ENCODE assay signal across 8 mouse cellular contexts in the genomic region with DNA sequence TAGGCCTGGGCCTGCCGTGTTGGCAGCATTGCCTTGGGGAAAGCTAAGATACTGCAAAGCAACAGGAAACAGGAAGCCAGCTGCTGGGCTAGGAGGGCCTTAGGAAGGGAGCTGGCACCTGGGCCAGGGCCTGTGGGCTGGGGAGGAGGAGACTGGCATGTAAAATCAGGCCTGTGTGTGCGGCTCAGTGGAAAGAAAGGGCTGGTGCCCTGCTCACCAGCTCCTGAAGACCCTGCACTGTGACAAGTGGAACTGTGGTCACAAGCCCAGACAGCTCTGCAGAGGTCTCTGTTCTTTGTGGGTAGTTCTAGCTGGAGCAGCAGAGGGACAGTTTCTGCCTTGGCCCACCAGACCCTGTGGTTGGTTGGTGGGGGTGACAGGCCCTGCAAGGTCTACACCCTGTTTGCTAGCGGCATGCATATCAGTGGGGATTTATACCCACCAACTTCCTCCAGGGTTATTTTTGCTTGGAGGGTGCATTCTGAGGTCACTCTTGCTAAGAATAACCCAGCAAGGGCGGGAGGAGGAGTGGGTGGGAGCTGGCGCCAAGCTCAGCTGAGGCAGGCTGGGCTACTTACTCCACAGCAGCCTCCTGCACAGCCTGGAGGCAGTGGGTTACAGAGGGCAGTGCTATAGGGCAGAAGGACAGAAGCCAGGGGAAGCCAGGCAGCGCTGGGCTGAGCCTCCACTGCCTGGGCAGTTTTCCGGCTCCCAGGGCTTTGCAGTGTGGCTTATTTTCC. TPM values are rescaled to one million over a fixed set of nuclear protein-coding genes. Genes with fewer than 3 reads are reported as not detected.
DNase-seq lines count a peak whose midpoint lies in the region; ATAC-seq lines count a peak whose summit lies in the region.

No protein-coding gene starts in this region.

- 43% methylated on average over 7 of the region's 7 CpGs for WGBS in embryonic facial prominence, embryonic 10.5 days
- 12% methylated on average over 7 of the region's 7 CpGs for WGBS in heart, embryonic 15.5 days

- peak overlapping the region; percentile 66 for H3K27ac ChIP-seq in embryonic facial prominence, embryonic 10.5 days (replicated peaks)
- H3K27ac ChIP-seq in heart, embryonic 15.5 days: peak overlapping the region; percentile 97

- peaks cover 43% of the 10 kb centered on the region for H3K27me3 ChIP-seq in embryonic facial prominence, embryonic 10.5 days (replicated peaks; ENCODE audit: low read depth, poor library complexity, severe bottlenecking)
- H3K27me3 ChIP-seq in heart, embryonic 15.5 days: no peaks in the 10 kb centered on the region

- peaks cover 43% of the 10 kb centered on the region for H3K4me1 ChIP-seq in embryonic facial prominence, embryonic 10.5 days
- peaks cover 44% of the 10 kb centered on the region for H3K4me1 ChIP-seq in heart, embryonic 15.5 days (replicated peaks)

- DNase-seq in 416B (ENCODE audit: low read depth) (peak; percentile 93), NIH3T3 (ENCODE audit: low read depth) (peak; percentile 75)
- DNase-seq in embryonic facial prominence, embryonic 10.5 days (ENCODE audit: low spot score): no peak
- peak; percentile 85 for DNase-seq in kidney, postnatal 10 days
- peak; percentile 67 for DNase-seq in lung, postnatal 14 days
- peak; percentile 62 for DNase-seq in right cerebral cortex, postnatal 25 days
- DNase-seq in embryo, embryonic 9.5 days (ENCODE audit: extremely low spot score): no peak

- peak overlapping the region; percentile 52 for H3K4me2 ChIP-seq in heart, embryonic 15.5 days

- H3K36me3 ChIP-seq in embryonic facial prominence, embryonic 10.5 days (replicated peaks): peaks cover 30% of the 10 kb centered on the region; the same call in 1 of the 2 replicates
- peaks cover 15% of the 10 kb centered on the region for H3K36me3 ChIP-seq in heart, embryonic 15.5 days

- peak overlapping the region; percentile 40 for H3K9ac ChIP-seq in heart, embryonic 15.5 days

- no peaks in the 10 kb centered on the region for H3K9me3 ChIP-seq in embryonic facial prominence, embryonic 10.5 days
- no peaks in the 10 kb centered on the region for H3K9me3 ChIP-seq in heart, embryonic 15.5 days (replicated peaks)

- peak; percentile 89 for ATAC-seq in heart, embryonic 15.5 days (replicated peaks; ENCODE audit: insufficient number of reproducible peaks, insufficient read depth, low FRiP score, low read depth)

- H3K4me3 ChIP-seq in embryonic facial prominence, embryonic 10.5 days: no peak overlapping the region
- H3K4me3 ChIP-seq in heart, embryonic 15.5 days: no peak overlapping the region

RNA-seq across cellular contexts. Expression of a gene that starts 50.1 kb away (rescaled TPM):
- 160 and 179 TPM in 2 replicates for polyA plus RNA-seq in embryonic facial prominence, embryonic 10.5 days (2016; fragmentation: Nextera tagmentation; extraction: Ambion mirVana)
- polyA plus RNA-seq in heart, embryonic 15.5 days (2015; fragmentation: Nextera tagmentation; extraction: Ambion mirVana): 79.9 and 94.7 TPM in 2 replicates

Comparison
In these comparisons a context has a peak if more than half of its experiments do, and no peak if none do; other contexts are left out.
1. DNase-seq: peak in 416B (single experiment), NIH3T3 (single experiment), kidney, postnatal 10 days (single experiment), lung, postnatal 14 days (single experiment) and right cerebral cortex, postnatal 25 days (single experiment); none in embryonic facial prominence, embryonic 10.5 days (single experiment) and embryo, embryonic 9.5 days (single experiment).